Mouse (Mus musculus) brown adipose tissue, adult 24 weeks (tissue): ENCODE measurements at regions not wholly inside any gene's neighbourhood (a gene's known extent, or its start where the extent isn't known, plus 50 kb on each side); places are given as distances from the start of the nearest gene placed in this dataset.

Source experiments
- H3K27ac ChIP-seq: fragments of 200-500 bp; replicated peaks from 2 replicates; pipeline ENCODE4 v1.5.1; 2012; ENCODE audit warnings: low read depth, mild to moderate bottlenecking, low read length
- H3K4me1 ChIP-seq: fragments of 200-500 bp; 2 replicates; pipeline ENCODE4 v1.6.1; 2012; ENCODE audit warnings: low read length, mixed read lengths; ENCODE audit not compliant: control insufficient read depth, insufficient read depth, insufficient read length
- H3K4me3 ChIP-seq: fragments of 200-500 bp; 2 replicates; pipeline ENCODE4 v1.5.1; 2012; ENCODE audit warnings: low read depth, mild to moderate bottlenecking, low read length, moderate library complexity; ENCODE audit not compliant: insufficient read depth

DNA sequence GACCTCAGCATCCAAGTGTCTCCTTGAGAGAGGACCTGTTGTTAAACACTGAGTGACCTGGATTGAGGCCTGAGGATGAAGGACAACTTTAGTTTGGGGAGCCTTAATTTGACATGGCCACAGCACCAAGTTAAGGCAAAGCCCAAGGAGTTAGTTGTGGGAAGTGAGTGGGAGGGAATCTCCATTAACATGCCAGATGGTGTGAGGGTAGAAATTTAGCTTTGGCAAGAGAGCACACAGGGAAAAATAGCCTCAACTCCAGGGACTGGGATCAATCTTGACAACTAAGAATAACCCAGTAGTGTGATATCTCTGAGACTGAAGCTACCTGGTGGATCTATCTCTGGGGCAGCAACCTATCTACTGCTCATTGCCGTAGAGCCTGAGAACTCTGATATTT lies 105.4 kb downstream of the Ahr start:
- Histone ChIP-seq H3K4me1 (no peaks in the 10 kb centered on the region), H3K4me3 (no peak overlapping the region), H3K27ac (no peak overlapping the region)

DNA sequence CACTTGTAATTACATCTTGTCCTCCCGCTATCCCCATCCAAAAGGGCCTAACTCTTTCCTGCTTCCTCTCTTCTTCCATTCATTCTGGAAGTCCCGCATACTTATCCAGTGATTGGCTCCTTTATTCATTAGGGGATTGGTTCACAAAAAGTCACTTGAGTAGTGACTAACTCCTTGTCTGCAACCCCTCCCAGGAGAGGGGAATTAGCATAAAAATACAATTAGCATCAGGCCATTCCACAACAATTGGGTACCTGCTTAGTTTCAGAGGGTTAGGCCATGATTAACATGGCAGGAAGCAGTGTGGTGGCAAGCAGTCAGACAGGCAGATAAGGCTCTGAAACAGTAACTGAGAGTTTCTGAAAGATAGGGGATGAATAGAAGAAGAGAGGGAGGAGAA lies 115.6 kb downstream of the Ahr start:
- no peak overlapping the region for H3K4me3 ChIP-seq
- H3K27ac ChIP-seq: peak overlapping the region; percentile 98
- peaks cover 3% of the 10 kb centered on the region; the same call in 1 of the 2 replicates for H3K4me1 ChIP-seq

DNA sequence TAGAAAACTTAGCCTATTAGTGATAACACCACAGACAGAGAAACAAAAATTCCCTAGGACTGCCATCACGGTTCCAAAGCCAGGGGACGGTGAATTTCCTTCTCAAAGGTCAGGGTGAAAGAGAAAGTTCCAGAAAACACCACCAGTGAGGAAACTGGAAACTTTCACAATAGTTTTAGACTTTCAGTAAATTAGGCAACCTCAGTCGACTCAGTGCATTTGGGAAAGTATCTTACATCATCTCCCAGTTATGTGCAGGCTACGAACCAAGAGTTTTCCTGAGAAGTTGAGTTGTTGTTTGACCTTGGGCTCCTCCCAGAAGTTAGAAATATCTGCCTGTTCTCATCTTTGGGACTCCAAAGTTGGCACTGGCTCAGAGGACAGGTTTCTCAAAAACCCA lies 116.9 kb downstream of the Ahr start:
- H3K4me3 ChIP-seq: no peak overlapping the region
- peaks cover 3% of the 10 kb centered on the region; the same call in 1 of the 2 replicates for H3K4me1 ChIP-seq
- peak overlapping the region; percentile 98 for H3K27ac ChIP-seq

DNA sequence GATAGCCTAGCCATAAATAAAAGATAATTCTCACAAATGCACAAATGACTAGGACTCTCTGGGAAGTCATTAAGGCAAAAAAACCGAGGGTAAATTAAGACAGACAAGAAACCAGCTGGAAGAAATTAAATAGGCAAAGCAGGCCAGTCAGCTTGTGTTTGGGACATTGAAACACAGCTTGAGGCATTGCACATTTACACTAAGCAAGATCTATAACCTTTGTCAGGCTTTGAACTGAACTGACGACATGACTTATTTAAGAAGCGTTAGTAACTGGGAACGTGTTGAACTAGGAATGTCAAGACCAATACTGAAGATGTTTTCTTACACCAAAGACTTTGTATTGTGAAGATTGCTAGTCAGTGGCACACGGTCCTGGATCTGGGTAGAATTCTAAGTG lies 118.3 kb downstream of the Ahr start:
- Histone ChIP-seq H3K4me3 (no peak overlapping the region), H3K4me1 (peaks cover 3% of the 10 kb centered on the region; the same call in 1 of the 2 replicates), H3K27ac (no peak overlapping the region)

DNA sequence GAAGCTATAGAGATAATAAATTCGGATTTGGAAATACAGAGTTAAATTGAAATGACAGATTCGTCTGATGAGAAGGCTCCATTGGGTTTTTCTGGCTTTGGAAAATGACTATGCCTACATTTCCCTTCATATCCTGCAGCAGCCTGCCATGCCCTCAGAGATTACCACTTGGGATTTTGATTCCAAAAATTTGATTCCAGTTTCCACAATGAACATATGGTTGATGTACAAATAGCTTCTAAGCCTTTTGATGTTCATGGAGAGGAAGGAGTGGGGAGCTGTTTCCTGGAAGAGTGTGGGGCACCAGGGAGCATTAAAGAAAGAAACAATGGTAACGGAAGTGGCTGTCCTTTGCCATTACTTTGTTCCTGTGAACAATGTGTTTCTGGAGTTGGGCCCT lies 122.1 kb downstream of the Ahr start:
- Histone ChIP-seq H3K27ac (no peak overlapping the region), H3K4me1 (no peaks in the 10 kb centered on the region)

DNA sequence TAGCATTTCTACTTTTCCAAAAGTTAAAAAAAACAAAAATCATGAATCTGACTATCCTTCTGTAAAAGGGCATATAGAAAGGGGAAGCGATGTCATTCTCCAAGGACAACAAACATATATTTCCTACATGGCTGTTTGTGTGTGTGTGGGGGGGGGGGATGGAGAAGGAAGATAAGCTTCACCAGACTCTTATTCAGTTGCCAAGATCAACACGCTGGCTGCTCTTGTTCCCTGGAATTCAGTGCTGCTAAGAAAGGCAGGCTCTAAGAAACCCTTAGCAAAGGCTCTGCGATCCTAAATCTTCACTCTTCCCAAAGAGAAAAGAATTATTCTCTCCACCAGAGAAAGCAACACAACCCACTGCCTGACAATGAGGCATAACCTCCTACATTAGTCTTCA lies 126.4 kb downstream of the Ahr start:
- Histone ChIP-seq H3K27ac (no peak overlapping the region), H3K4me3 (no peak overlapping the region), H3K4me1 (no peaks in the 10 kb centered on the region)

More for the DNA sequence above, 122.1 kb downstream of the Ahr start:
- no peak overlapping the region for H3K4me3 ChIP-seq

DNA sequence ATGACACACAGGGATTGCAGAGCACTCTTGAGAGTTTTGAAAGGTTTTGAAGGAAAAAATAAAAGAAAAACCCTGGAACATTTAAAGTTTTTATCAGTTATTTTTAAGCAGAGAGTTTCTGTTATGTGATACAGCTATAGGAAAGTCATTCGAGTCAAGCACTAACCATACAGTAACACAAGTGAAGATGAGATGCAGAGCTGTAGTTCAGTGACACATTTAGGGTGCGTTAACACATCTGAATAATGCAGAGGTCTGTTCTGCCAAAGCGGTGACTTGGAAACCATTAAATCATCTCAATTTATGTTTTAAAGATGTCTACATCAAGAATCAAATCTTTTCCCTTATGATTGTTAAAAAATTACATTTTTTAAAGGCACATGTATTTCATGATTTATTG lies 126.8 kb downstream of the Ahr start:
- H3K27ac ChIP-seq: no peak overlapping the region
- H3K4me3 ChIP-seq: no peak overlapping the region
- no peaks in the 10 kb centered on the region for H3K4me1 ChIP-seq

DNA sequence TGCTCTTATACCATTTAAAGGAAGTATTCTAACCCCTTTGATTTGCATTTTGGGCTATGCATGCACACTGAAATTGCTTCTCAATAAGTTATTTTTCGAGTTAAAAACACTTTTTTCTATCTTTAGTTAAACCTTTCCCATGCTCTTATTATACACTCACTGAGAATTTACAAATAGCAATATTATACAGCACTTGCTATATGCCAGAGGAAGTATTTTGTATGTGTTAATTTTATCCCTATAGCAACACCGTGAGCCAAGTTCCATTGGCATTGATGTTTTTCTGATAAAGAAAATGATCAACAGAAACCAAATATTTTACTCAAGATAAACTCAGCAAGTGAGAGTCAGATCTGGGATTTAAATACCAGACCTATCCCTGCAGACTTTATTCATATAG lies 133.0 kb downstream of the Ahr start:
- H3K4me3 ChIP-seq: no peak overlapping the region
- no peak overlapping the region for H3K27ac ChIP-seq
- no peaks in the 10 kb centered on the region for H3K4me1 ChIP-seq

DNA sequence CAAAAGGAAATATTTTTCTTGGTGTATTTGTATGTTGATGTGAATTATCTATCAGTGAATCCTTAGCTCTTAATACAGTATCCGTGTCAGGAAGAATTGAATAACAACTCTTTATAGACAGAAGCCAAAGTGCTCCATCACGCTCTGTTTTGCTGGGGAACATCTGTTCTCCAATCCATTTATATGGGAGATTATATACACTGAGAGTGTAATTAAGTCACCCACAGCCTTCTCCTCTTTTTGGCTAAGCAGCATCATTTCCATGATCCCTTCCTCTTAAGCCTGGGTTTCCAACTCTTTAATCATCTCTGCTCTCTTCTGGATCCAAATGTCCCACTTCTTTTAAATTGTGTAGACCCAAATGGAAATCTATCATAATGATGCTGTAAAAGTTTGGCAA lies 133.6 kb downstream of the Ahr start:
- no peak overlapping the region for H3K27ac ChIP-seq
- no peak overlapping the region for H3K4me3 ChIP-seq
- no peaks in the 10 kb centered on the region for H3K4me1 ChIP-seq

DNA sequence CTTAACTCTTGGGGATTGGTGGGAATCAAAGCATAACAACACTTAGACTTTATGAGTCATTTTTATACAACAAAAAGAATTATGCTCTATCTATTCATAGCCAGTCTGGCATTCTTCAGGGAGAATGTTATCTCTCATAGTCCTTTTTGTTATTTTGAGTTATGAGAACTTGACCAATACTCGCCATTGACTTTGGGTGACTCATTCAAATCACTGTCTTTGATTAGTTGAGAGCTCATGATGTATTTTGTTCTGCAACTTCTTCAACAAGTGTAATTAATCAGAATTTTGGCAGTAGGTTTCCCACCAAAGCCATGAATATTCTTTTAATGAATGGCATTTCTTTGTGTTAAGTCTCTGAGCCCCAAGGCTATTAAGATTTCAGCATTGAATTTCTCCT lies 139.6 kb downstream of the Ahr start:
- no peaks in the 10 kb centered on the region for H3K4me1 ChIP-seq
- no peak overlapping the region for H3K27ac ChIP-seq
- no peak overlapping the region for H3K4me3 ChIP-seq

DNA sequence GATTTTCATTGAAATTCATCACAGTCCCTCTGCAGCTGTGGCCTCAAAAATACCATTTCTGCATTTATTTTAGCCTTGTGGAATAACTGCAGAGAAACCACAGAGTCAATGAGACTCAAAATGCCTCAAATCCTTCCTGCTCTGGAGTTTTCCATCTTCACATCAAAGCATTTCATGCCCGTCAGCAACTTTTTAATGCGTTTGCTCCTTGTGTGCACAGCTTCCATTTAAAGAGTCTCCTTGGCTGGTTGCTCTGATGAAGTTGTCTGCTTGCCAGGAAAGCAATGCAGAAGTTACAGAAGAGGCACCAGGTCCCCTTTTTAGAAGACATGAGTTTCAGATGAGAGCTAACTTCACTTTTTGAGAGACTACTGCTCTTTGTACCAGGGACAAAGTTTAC lies 142.7 kb downstream of the Ahr start:
- Histone ChIP-seq H3K4me1 (no peaks in the 10 kb centered on the region), H3K27ac (no peak overlapping the region), H3K4me3 (no peak overlapping the region)

DNA sequence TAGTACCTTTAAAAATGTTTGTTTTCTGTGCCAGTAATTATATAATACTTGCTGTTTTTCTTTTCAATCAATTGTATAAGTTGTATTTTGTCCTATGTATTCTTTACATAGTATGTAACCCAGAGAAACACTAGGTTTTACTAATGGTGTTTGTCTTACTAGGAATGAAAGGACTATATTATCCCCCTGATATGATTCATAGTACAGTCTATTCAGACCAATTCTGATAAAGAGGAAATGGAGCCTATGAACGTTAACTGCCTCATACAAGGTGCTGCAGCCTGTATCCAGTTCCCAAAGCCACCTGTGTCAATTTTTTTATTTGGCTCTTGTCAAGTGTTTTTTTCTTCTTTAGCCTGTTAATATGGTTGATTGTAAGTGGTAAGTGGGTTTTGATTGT lies 144.6 kb downstream of the Ahr start:
- Histone ChIP-seq H3K4me3 (no peak overlapping the region), H3K27ac (no peak overlapping the region), H3K4me1 (no peaks in the 10 kb centered on the region)

DNA sequence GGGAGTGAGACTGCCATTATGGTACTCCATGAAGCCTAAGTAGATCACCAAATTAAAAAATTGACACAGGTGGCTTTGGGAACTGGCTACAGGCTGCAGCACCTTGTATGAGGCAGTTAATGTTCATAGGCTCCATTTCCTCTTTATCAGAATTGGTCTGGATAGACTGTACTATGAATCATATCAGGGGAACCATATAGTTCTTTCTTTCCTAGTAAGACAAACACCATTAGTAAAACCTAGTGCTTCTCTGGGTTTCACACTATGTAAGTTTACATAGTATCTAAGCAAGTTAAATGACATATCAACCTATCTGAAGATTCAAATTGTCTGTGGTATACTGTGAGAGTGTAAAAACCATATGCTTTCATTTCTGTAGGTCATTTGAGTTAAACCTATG lies 145.0 kb downstream of the Ahr start:
- Histone ChIP-seq H3K4me1 (no peaks in the 10 kb centered on the region), H3K27ac (no peak overlapping the region), H3K4me3 (no peak overlapping the region)

DNA sequence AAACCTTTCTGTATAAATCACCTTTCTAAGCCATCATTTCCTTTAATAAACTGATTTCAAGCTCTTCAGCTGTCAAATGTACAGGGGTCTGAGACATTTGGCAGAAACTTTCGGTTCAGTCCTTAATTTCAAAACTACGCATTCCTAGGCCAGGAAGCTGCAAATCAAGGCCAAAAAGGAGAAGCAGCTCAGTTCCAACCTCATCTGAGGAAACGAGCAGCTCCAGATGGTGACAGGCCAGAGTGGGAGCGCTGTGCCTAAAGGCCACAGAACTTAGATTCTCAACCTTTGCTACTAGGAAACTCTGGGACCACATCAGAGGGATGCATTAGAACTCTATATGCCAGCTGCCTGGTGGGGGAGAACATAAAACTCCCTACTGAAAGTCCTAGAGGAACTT lies 150.6 kb downstream of the Ahr start:
- Histone ChIP-seq H3K4me1 (no peaks in the 10 kb centered on the region), H3K27ac (peak overlapping the region; percentile 36; the same call in 1 of the 2 replicates), H3K4me3 (no peak overlapping the region)

DNA sequence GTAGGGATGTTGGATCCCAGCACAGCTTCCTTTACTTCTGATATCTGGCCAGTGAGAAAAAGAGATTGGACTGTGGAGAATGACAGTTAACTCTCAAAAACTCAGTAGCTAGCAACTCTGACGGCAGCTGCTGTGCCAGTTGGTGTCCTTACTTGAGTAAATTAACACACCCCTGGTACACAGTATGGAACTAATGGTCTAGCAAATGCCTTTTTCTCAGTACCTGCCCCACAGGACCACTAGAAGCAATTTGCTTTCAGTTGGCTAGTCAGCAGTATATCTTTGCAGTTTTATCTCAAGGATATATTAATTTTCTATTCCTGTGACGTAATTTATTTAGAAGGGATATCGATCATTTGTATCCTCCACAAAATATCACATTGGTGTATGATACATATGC lies 157.6 kb downstream of the Ahr start:
- H3K27ac ChIP-seq: no peak overlapping the region
- no peak overlapping the region for H3K4me3 ChIP-seq
- no peaks in the 10 kb centered on the region for H3K4me1 ChIP-seq

DNA sequence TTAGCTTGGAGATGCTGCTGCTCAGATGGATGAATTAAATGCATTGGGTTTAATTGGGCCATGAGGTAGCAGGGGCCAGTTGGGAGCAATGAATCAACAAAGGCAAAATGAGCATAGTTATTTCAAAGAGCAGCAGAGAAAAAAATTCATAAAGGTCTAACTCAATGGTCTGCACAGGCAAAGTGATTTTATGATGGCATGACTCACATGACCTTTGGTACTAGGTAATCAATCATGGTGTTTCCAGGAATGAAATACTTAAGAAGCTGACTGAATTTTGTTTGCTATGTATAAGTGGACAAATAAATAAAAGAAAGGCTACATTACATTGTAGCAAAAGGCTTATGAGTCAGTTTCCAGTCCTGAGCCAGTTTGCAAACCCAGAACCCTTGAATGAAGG lies 158.5 kb downstream of the Ahr start:
- no peaks in the 10 kb centered on the region for H3K4me1 ChIP-seq
- H3K27ac ChIP-seq: no peak overlapping the region
- H3K4me3 ChIP-seq: no peak overlapping the region

DNA sequence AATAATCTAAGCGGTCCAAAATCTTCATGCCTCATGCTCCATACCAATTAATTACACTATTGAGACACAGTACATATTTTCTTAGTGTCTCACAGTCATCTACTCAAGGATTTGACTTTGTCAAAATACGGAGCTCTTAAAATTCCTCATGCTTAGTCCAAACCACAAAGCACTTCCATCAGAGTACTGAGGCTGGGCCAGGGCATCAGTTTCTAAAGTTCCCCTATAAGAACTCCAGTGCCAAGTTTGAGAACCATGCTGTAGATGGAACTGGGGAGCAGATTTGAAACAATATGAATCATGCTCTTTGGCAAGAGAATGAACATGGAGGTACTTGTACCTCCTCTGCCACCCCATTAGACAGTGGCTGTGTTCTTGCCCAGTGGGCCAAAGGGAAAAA lies 176.9 kb downstream of the Ahr start:
- H3K4me3 ChIP-seq: no peak overlapping the region
- no peaks in the 10 kb centered on the region for H3K4me1 ChIP-seq
- no peak overlapping the region for H3K27ac ChIP-seq
